Mouse (Mus musculus): ENCODE measurements around the gene Kirrel3.

GRCm38 (mm10) chr9:35017563-35017962 is 531.9 kb downstream of the Kirrel3 start:
- TF ChIP-seq GATA1 (IDR thresholded peaks at IDR 0.05; ENCODE audit: borderline replicate concordance, low read length) = no peak
- no peak for TF ChIP-seq FLI1 (IDR thresholded peaks at IDR 0.05; ENCODE audit: low read length)

All from megakaryocyte, embryonic 14.5 days (primary cell).